Mouse (Mus musculus): Measurements from ENCODE around the gene Pigc. TPM values are rescaled to one million over a fixed set of nuclear protein-coding genes. Genes with fewer than 3 reads are reported as not detected.

Pigc gene
- polyA plus RNA-seq, 1 experiment from 2014 or later: 20.7 TPM

DNA sequence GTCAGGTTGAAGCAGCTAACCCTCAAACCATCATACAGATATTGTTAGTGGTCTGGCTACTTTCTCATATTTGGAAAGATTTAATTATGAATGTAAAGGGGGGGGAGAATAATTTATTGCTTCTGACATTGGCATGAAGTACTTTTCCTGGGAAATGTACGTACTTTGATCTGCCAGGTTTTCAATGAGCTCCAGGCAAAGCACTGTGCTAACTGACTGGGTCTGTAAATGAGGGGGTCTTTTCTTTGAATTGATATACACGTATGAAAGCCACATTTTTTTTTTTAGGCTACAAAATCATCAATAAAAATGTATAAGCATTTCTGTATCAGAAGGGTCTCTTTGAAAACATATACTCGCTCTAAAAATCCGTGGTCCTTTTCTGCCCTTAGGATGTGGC lies 51.8 kb downstream of the Pigc start:
- TF ChIP-seq CTCF (IDR thresholded peaks at IDR 0.05; ENCODE audit: low read depth): no peak
- TF ChIP-seq EP300 (IDR thresholded peaks at IDR 0.05; ENCODE audit: low read depth): no peak
- H3K4me3 ChIP-seq (ENCODE audit: low read depth, low read length): no peak overlapping the region
- no peak overlapping the region for H3K4me2 ChIP-seq (ENCODE audit: low read depth, low read length)
- DNase-seq (no peak), ATAC-seq (no peak)
- H3K27ac ChIP-seq (ENCODE audit: low read depth): no peak overlapping the region
- no peaks in the 10 kb centered on the region for H3K27me3 ChIP-seq (ENCODE audit: insufficient read depth, low read length)
- WGBS (ENCODE audit: insufficient replicate concordance): 72% methylated on average over 4 of the region's 4 CpGs
- H3K9ac ChIP-seq (replicated peaks): no peak overlapping the region
- H3K36me3 ChIP-seq (replicated peaks; ENCODE audit: insufficient read depth, low read length): no peaks in the 10 kb centered on the region
- H3K4me1 ChIP-seq (ENCODE audit: insufficient read depth): peaks cover 2% of the 10 kb centered on the region; the same call in 1 of the 2 replicates
- H3K9me3 ChIP-seq (ENCODE audit: low read length): no peaks in the 10 kb centered on the region

Other genes with a start within 250 kb of the Pigc start
- 0.08 and 0.19 TPM in 2 replicates for gene Fasl, start 180.7 kb upstream of the Pigc start, polyA plus RNA-seq (2015; fragmentation: Nextera tagmentation; extraction: Ambion mirVana)
- gene Suco, start 92.5 kb upstream of the Pigc start, polyA plus RNA-seq (2015; fragmentation: Nextera tagmentation; extraction: Ambion mirVana): 6.3 and 8.6 TPM in 2 replicates
- not detected in 2 replicates for gene 4930558K02Rik, start 10.4 kb downstream of the Pigc start, polyA plus RNA-seq (2015; fragmentation: Nextera tagmentation; extraction: Ambion mirVana)